Mouse (Mus musculus) MEL (cell line): ENCODE measurements at regions not wholly inside any gene's neighbourhood (a gene's known extent, or its start where the extent isn't known, plus 50 kb on each side); places are given as distances from the start of the nearest gene placed in this dataset.
"Not testable (repeated sequence)": the region's sequence is repeated elsewhere in the genome, so short reads cannot be mapped to it uniquely, and the experiment has no call there.

ENCODE experiments used
- DNase-seq: peaks from one replicate; pipeline ENCODE4 v3.0.0; 2011; ENCODE audit warnings: low read depth, low spot score
- H3K27ac ChIP-seq: 2 replicates; pipeline ENCODE4 v1.5.1; 2012; ENCODE audit warnings: low read depth, mild to moderate bottlenecking, control low read depth, low read length, moderate library complexity; ENCODE audit not compliant: control insufficient read depth
- H3K27me3 ChIP-seq, 2 experiments: fragments of 150-350 bp in 1 of 2; sonication (generic) in 1 of 2; 2 replicates each; pipeline ENCODE4 v1.6.1; 2012; ENCODE audit warnings: low read length in 2 of 2, mild to moderate bottlenecking in 2 of 2, improper control_type of control experiment in 1 of 2, moderate library complexity in 1 of 2; ENCODE audit not compliant: insufficient read depth in 2 of 2, control insufficient read depth in 1 of 2
- H3K36me3 ChIP-seq, 2 experiments: 2 replicates each; pipeline ENCODE4 v1.6.1; 2012 to 2014; ENCODE audit warnings: low read length in 2 of 2, improper control_type of control experiment in 1 of 2, inconsistent platforms in 1 of 2, mild to moderate bottlenecking in 1 of 2; ENCODE audit not compliant: insufficient read depth in 2 of 2, control insufficient read depth in 1 of 2
- H3K4me1 ChIP-seq, 2 experiments: fragments of 150-350 bp in 1 of 2; sonication (generic) in 1 of 2; 2 replicates each; pipeline ENCODE4 v1.6.1; 2012; ENCODE audit warnings: low read length in 2 of 2, improper control_type of control experiment in 1 of 2, mild to moderate bottlenecking in 1 of 2; ENCODE audit not compliant: insufficient read depth in 2 of 2, control insufficient read depth in 1 of 2
- H3K4me3 ChIP-seq, 2 experiments: fragments of 150-350 bp in 1 of 2; sonication (generic) in 1 of 2; 2 replicates each; pipeline ENCODE4 v1.5.1; 2012; ENCODE audit warnings: low read depth in 2 of 2, low read length in 2 of 2, mild to moderate bottlenecking in 2 of 2, moderate library complexity in 2 of 2, control low read depth in 1 of 2, improper control_type of control experiment in 1 of 2; ENCODE audit not compliant: control insufficient read depth in 1 of 2, insufficient read depth in 1 of 2
- H3K79me2 ChIP-seq: 2 replicates; pipeline ENCODE4 v1.6.1; 2012; ENCODE audit warnings: mild to moderate bottlenecking, low read length, moderate library complexity; ENCODE audit not compliant: control insufficient read depth, poor library complexity, insufficient read depth
- H3K9ac ChIP-seq: 2 replicates; pipeline ENCODE4 v1.6.1; 2012; ENCODE audit warnings: low read depth, mild to moderate bottlenecking, control low read depth, low read length, moderate library complexity; ENCODE audit not compliant: control insufficient read depth, poor library complexity, severe bottlenecking
- H3K9me3 ChIP-seq: fragments of 150-350 bp; sonication (generic); replicated peaks from 2 replicates; pipeline ENCODE4 v1.6.1; 2012; ENCODE audit warnings: mild to moderate bottlenecking, low read length, improper control_type of control experiment, moderate library complexity; ENCODE audit not compliant: insufficient read depth
- CHD1 ChIP-seq: IDR thresholded peaks from 2 replicates; pipeline ENCODE4 v1.6.1; 2012; ENCODE audit warnings: low read depth, mild to moderate bottlenecking, inconsistent platforms, low read length, improper control_type of control experiment
- E2F4 ChIP-seq: IDR thresholded peaks from 2 replicates; pipeline ENCODE4 v1.6.1; 2011; ENCODE audit warnings: low read depth, low read length, improper control_type of control experiment, borderline replicate concordance
- ELF1 ChIP-seq: IDR thresholded peaks from 2 replicates; pipeline ENCODE4 v1.6.1; 2014; ENCODE audit warnings: low read depth, mild to moderate bottlenecking, inconsistent platforms, low read length, improper control_type of control experiment, moderate library complexity
- EP300 ChIP-seq, 2 experiments: IDR thresholded peaks; 2 replicates each; pipeline ENCODE4 v1.6.1; 2011; ENCODE audit warnings: improper control_type of control experiment in 2 of 2, low read length in 2 of 2, low read depth in 1 of 2, mild to moderate bottlenecking in 1 of 2
- ETS1 ChIP-seq: IDR thresholded peaks from 2 replicates; pipeline ENCODE4 v1.6.1; 2012; ENCODE audit warnings: low read depth, mild to moderate bottlenecking, inconsistent platforms, low read length, improper control_type of control experiment, moderate library complexity
- JUND ChIP-seq: IDR thresholded peaks from 2 replicates; pipeline ENCODE4 v1.6.1; 2011; ENCODE audit warnings: low read depth, mild to moderate bottlenecking, improper control_type of control experiment, low read length
- KAT2A ChIP-seq: conservative IDR thresholded peaks from 2 replicates; pipeline ENCODE4 v1.6.1; 2012; ENCODE audit warnings: low read depth, low read length, improper control_type of control experiment, inconsistent platforms
- MAFK ChIP-seq: IDR thresholded peaks from 2 replicates; pipeline ENCODE4 v1.6.1; 2011; ENCODE audit warnings: low read depth, mild to moderate bottlenecking, low read length, improper control_type of control experiment, borderline replicate concordance
- MAZ ChIP-seq: IDR thresholded peaks from 2 replicates; pipeline ENCODE4 v1.6.1; 2012; ENCODE audit warnings: low read depth, mild to moderate bottlenecking, inconsistent platforms, low read length, improper control_type of control experiment
- NRF1 ChIP-seq: IDR thresholded peaks from 2 replicates; pipeline ENCODE4 v1.6.1; 2014; ENCODE audit warnings: low read depth, mild to moderate bottlenecking, inconsistent platforms, low read length, improper control_type of control experiment, moderate library complexity; ENCODE audit not compliant: poor library complexity, insufficient read depth, severe bottlenecking
- POLR2AphosphoS2 ChIP-seq: IDR thresholded peaks from 2 replicates; pipeline ENCODE4 v1.6.1; 2011; ENCODE audit warnings: low read length, improper control_type of control experiment
- POLR2AphosphoS5 ChIP-seq: IDR thresholded peaks from 2 replicates; pipeline ENCODE4 v1.6.1; 2012; ENCODE audit warnings: low read depth, borderline replicate concordance, mild to moderate bottlenecking, inconsistent platforms, low read length, moderate library complexity, mixed read lengths
- RAD21 ChIP-seq: IDR thresholded peaks from 2 replicates; pipeline ENCODE4 v1.6.1; 2011; ENCODE audit warnings: mild to moderate bottlenecking, low read depth, low read length, improper control_type of control experiment
- SMC3 ChIP-seq: IDR thresholded peaks from 2 replicates; pipeline ENCODE4 v1.6.1; 2011; ENCODE audit warnings: low read depth, low read length, improper control_type of control experiment
- TAL1 ChIP-seq: IDR thresholded peaks from 2 replicates; pipeline ENCODE4 v1.6.1; 2012; ENCODE audit warnings: mild to moderate bottlenecking, inconsistent platforms, low read length, moderate library complexity, mixed read lengths
- TBP ChIP-seq: IDR thresholded peaks from 2 replicates; pipeline ENCODE4 v1.8.0; 2011; ENCODE audit warnings: low read depth, low read length, improper control_type of control experiment
- UBTF ChIP-seq: IDR thresholded peaks from 2 replicates; pipeline ENCODE4 v1.6.1; 2012; ENCODE audit warnings: low read depth, mild to moderate bottlenecking, inconsistent platforms, low read length, improper control_type of control experiment, moderate library complexity, borderline replicate concordance; ENCODE audit not compliant: insufficient read depth
- ZMIZ1 ChIP-seq: IDR thresholded peaks from 2 replicates; pipeline ENCODE4 v1.6.1; 2012; ENCODE audit warnings: low read depth, mild to moderate bottlenecking, inconsistent platforms, low read length, improper control_type of control experiment, moderate library complexity

DNA sequence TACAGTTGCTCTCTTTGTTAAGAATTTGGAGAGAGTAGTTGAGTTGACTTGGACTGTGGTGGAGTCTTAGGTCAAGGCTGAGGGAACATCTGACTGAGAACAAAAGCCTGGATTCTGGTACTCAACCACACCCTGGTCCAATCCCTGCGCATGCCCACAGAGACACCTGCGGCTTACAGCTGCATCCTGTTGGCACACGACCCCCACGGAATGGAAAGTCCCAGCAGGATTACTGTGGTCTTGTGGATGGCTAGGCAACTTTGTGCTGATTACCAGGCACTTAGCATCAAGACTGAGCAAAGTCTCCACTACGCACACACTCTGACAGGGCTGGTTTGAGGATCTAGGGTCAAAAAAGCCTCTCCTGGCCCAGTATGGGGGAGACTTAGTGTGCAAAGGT lies 105.5 kb upstream of the Cpne8 start:
- Histone ChIP-seq H3K4me3 (no peak overlapping the region), H3K9me3 (no peaks in the 10 kb centered on the region), H3K36me3 (no peaks in the 10 kb centered on the region), H3K4me1 (no peaks in the 10 kb centered on the region), H3K27ac (no peak overlapping the region), H3K79me2 (no peaks in the 10 kb centered on the region; the same call in 1 of the 2 replicates), H3K9ac (no peak overlapping the region), H3K27me3 (no peaks in the 10 kb centered on the region)
- DNase-seq = no peak
- TF ChIP-seq POLR2AphosphoS2 = no peak
- no peak for TF ChIP-seq KAT2A
- no peak for TF ChIP-seq JUND
- no peak for TF ChIP-seq POLR2AphosphoS5
- no peak for TF ChIP-seq UBTF

DNA sequence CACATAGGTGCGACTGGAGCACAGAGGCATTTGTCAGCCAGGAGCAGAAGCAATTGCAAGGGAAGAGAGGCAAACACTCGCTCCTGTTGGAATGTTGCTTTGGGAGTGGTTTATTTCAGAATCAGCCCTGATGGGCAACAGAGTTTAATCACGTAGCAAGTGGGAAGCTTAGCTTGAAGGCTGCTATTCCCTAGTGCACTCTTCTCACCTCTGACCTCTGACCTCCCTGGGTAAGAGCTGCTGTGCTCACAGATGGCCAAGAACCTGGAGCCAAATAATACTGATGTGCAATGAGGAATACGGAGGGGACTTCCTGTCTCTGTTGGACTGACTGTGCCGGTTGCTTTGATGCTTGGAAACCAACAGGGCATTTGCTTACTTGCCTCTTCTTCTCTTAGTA lies 88.3 kb upstream of the Cpne8 start:
- Histone ChIP-seq H3K4me1 (no peaks in the 10 kb centered on the region), H3K27me3 (no peaks in the 10 kb centered on the region), H3K4me3 (no peak overlapping the region), H3K27ac (no peak overlapping the region), H3K9ac (no peak overlapping the region), H3K36me3 (no peaks in the 10 kb centered on the region), H3K9me3 (no peaks in the 10 kb centered on the region), H3K79me2 (no peaks in the 10 kb centered on the region)
- TF ChIP-seq TBP (no peak), NRF1 (no peak), CHD1 (no peak), SMC3 (no peak), MAFK (no peak), TAL1 (no peak), E2F4 (no peak), POLR2AphosphoS5 (no peak), KAT2A (no peak), ZMIZ1 (no peak), ELF1 (no peak), EP300 (IDR thresholded peaks at IDR 0.05; ENCODE audit: low read depth in 1 of 2, low read length in 2 of 2) (no peak), UBTF (no peak), MAZ (no peak), RAD21 (no peak), ETS1 (no peak)
- no peak for DNase-seq

DNA sequence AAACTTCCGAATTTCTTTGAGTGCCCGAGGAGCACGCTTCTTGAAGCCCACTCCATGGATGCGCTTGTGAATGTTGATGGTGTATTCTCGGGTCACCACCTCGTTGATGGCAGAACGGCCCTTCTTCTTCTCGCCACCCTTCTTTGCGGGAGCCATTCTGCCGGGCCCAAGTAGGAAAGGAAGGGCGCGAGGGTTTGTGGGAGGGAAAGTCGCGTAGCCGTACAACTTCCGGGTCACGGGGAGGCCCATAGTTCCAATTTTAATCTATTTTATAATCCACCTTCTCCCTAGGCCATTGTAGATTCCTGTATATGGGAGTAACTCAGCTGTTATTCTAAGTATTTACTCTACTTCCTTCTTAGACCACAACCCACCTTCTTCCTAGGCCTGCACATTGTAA lies 85.3 kb upstream of the Cpne8 start:
- not testable (repeated sequence) for H3K4me1 ChIP-seq, H3K9ac ChIP-seq, H3K27ac ChIP-seq, H3K36me3 ChIP-seq, DNase-seq, H3K4me3 ChIP-seq, H3K79me2 ChIP-seq, H3K27me3 ChIP-seq, H3K9me3 ChIP-seq
